Mouse (Mus musculus) frontal cortex, postnatal 25 days (tissue): Measurements from ENCODE around the gene 2310034G01Rik.

ENCODE experiments used
- DNase-seq, 2 experiments: peaks; one replicate each; pipeline ENCODE4 v3.0.0; 2022; ENCODE audit warnings: low spot score in 2 of 2

Gene 2310034G01Rik

GRCm38 (mm10) chr19:46350168-46350932 lies at the start of gene 2310034G01Rik:
2310034G01Rik (minus strand) TSS chr19:46350302.
- DNase-seq: no peak

- no peak for DNase-seq
Measured at GRCm38 (mm10) chr19:46399886-46400285, 49.8 kb upstream of the 2310034G01Rik start.

- no peak for DNase-seq
Measured at GRCm38 (mm10) chr19:46399372-46399771, 49.3 kb upstream of the 2310034G01Rik start.

GRCm38 (mm10) chr19:46398401-46398800 lies 48.3 kb upstream of the 2310034G01Rik start:
- no peak for DNase-seq

GRCm38 (mm10) chr19:46397436-46398001 lies 47.4 kb upstream of the 2310034G01Rik start:
- no peak for DNase-seq

- DNase-seq: peak; percentile 96 to 97
Measured at GRCm38 (mm10) chr19:46396686-46397435, 46.8 kb upstream of the 2310034G01Rik start, which contains the start of gene Sufu. Sufu (plus strand) TSS chr19:46396896.

- DNase-seq: no peak
Measured at GRCm38 (mm10) chr19:46396109-46396508, 46.0 kb upstream of the 2310034G01Rik start.

- DNase-seq: peak; percentile 97 to 98
Measured at GRCm38 (mm10) chr19:46395109-46396009, 45.3 kb upstream of the 2310034G01Rik start, which contains the start of gene Actr1a. Actr1a (minus strand) TSS chr19:46395748.

GRCm38 (mm10) chr19:46394712-46395108 lies 44.6 kb upstream of the 2310034G01Rik start:
- no peak for DNase-seq

GRCm38 (mm10) chr19:46392018-46392417 lies 41.9 kb upstream of the 2310034G01Rik start:
- DNase-seq: no peak

GRCm38 (mm10) chr19:46389872-46390271 lies 39.8 kb upstream of the 2310034G01Rik start:
- DNase-seq: no peak

- no peak for DNase-seq
Measured at GRCm38 (mm10) chr19:46382275-46382674, 32.2 kb upstream of the 2310034G01Rik start.

GRCm38 (mm10) chr19:46375891-46376290 lies 25.8 kb upstream of the 2310034G01Rik start:
- no peak for DNase-seq

- no peak for DNase-seq
Measured at GRCm38 (mm10) chr19:46375489-46375888, 25.4 kb upstream of the 2310034G01Rik start.

- DNase-seq: no peak
Measured at GRCm38 (mm10) chr19:46374477-46375088, 24.5 kb upstream of the 2310034G01Rik start.

- peak; percentile 42 to 44 for DNase-seq
Measured at GRCm38 (mm10) chr19:46369204-46369603, 19.1 kb upstream of the 2310034G01Rik start.

GRCm38 (mm10) chr19:46367798-46368590 lies 17.9 kb upstream of the 2310034G01Rik start:
- peak in 1 of 2 experiments; percentile 44 for DNase-seq

- DNase-seq: no peak
Measured at GRCm38 (mm10) chr19:46363294-46364009, 13.3 kb upstream of the 2310034G01Rik start.

- no peak for DNase-seq
Measured at GRCm38 (mm10) chr19:46362104-46362503, 12.0 kb upstream of the 2310034G01Rik start.
